Mouse (Mus musculus) kidney, adult 2 months (tissue): ENCODE measurements around the gene Unc5a. TPM values are rescaled to one million over a fixed set of nuclear protein-coding genes. Genes with fewer than 3 reads are reported as not detected.

Experiments used
- DNase-seq: peaks from one replicate; pipeline ENCODE4 v3.0.0; 2021
- H3K27ac ChIP-seq: fragments of 200-500 bp; 2 replicates; pipeline ENCODE4 v1.5.1; 2012; ENCODE audit warnings: low read depth, low read length, control low read depth, inconsistent platforms; ENCODE audit not compliant: insufficient read depth
- H3K27me3 ChIP-seq: fragments of 200-500 bp; replicated peaks from 2 replicates; pipeline ENCODE4 v1.6.1; 2012; ENCODE audit warnings: mild to moderate bottlenecking, moderate library complexity, low read length, inconsistent platforms; ENCODE audit not compliant: control insufficient read depth, insufficient read depth
- H3K36me3 ChIP-seq: fragments of 200-500 bp; 2 replicates; pipeline ENCODE4 v1.6.1; 2012; ENCODE audit warnings: mild to moderate bottlenecking, moderate library complexity, low read length, inconsistent platforms; ENCODE audit not compliant: control insufficient read depth, insufficient read depth
- H3K4me1 ChIP-seq: fragments of 200-500 bp; 2 replicates; pipeline ENCODE4 v1.6.1; 2011; ENCODE audit warnings: low read length; ENCODE audit not compliant: control insufficient read depth, insufficient read depth
- H3K4me3 ChIP-seq: fragments of 200-500 bp; 2 replicates; pipeline ENCODE4 v1.5.1; 2011; ENCODE audit warnings: mild to moderate bottlenecking, low read depth, low read length, control low read depth; ENCODE audit not compliant: insufficient read depth
- CTCF ChIP-seq: fragments of 200-500 bp; conservative IDR thresholded peaks from 2 replicates; pipeline ENCODE4 v1.5.1; 2011; ENCODE audit warnings: low read depth, mild to moderate bottlenecking, control low read depth, low read length, moderate library complexity, mixed read lengths; ENCODE audit not compliant: insufficient read depth, insufficient read length
- POLR2A ChIP-seq: fragments of 200-500 bp; IDR thresholded peaks from one replicate; pipeline ENCODE4 v1.6.1; 2011; ENCODE audit warnings: low read depth, low read length, control low read depth
- WGBS: fragments of 180-500 bp; shearing (Covaris S2); methylation state at CpG from one replicate; pipeline ENCODE4 v1.1.7; 2018; 5-methylcytosine and 5-hydroxymethylcytosine counted together
- polyA plus RNA-seq: library from polyadenylated mRNA; depleted of rRNA; stranded (reverse); fragments of >200 nt; gene quantifications from 2 replicates; pipeline ENCODE4 v1.2.3, GENCODE M21; 2012

The Unc5a gene
- polyA plus RNA-seq, 1 experiment: 3.1 TPM

DNA sequence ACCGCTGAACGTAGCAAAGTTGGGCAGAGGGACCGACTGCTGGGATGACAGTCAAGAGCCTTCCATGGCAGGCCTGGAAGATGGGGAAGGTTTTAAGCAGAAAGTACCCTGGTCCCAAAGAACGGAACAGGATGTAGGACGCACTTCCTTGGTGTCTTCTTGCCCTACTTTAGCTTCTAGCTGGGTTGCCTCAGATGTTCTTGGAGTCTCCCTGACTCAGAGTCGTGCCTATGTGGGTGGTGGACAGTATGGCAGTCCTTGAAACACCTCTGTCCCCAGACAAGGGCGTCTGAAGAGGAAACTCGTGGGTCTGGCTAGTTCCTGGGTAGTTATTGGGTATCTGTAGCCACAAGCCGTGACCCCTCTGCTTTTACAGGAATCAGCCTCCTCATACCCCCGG, 52.9 kb downstream of the Unc5a start:
- H3K4me3 ChIP-seq: no peak overlapping the region
- H3K27ac ChIP-seq: no peak overlapping the region
- H3K27me3 ChIP-seq: no peaks in the 10 kb centered on the region
- no peaks in the 10 kb centered on the region for H3K4me1 ChIP-seq
- TF ChIP-seq CTCF: no peak
- TF ChIP-seq POLR2A: no peak
- no peaks in the 10 kb centered on the region for H3K36me3 ChIP-seq
- no peak for DNase-seq
- 66% methylated on average over 10 of the region's 10 CpGs for WGBS

GRCm38 (mm10) chr13:55004646-55005045, 55.4 kb downstream of the Unc5a start:
- Histone ChIP-seq H3K27me3 (no peaks in the 10 kb centered on the region), H3K4me1 (no peaks in the 10 kb centered on the region), H3K36me3 (no peaks in the 10 kb centered on the region), H3K27ac (no peak overlapping the region), H3K4me3 (no peak overlapping the region)
- no peak for DNase-seq
- 44% methylated on average over 11 of the region's 11 CpGs for WGBS
- no peak for TF ChIP-seq CTCF
- TF ChIP-seq POLR2A: no peak

- Histone ChIP-seq H3K4me3 (no peak overlapping the region), H3K27ac (no peak overlapping the region), H3K27me3 (no peaks in the 10 kb centered on the region), H3K36me3 (no peaks in the 10 kb centered on the region), H3K4me1 (no peaks in the 10 kb centered on the region)
- WGBS: 54% methylated on average over 31 of the region's 31 CpGs
- DNase-seq: no peak
- TF ChIP-seq CTCF: no peak
- no peak for TF ChIP-seq POLR2A
These were observed 56.6 kb downstream of the Unc5a start for GRCm38 (mm10) chr13:55005691-55006414.

DNA sequence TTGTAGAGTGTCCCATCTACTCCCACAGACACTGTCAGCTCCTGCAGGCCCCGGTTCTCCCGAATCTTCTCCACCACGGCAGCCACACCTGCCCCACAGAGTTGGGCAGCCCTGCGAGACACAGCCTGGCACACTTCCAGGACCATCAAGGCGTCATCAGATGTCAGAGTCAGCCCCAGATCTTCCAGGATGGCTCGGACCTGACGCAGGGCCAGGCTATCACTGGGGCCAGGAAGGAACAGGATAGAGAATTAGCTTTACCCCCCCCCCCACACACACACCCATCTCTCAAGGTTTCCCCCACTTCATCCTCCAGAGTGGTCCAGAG, 57.2 kb downstream of the Unc5a start:
- H3K4me1 ChIP-seq: no peaks in the 10 kb centered on the region
- WGBS: 56% methylated on average over 7 of the region's 7 CpGs
- no peak for TF ChIP-seq POLR2A
- no peak for TF ChIP-seq CTCF
- no peak overlapping the region for H3K27ac ChIP-seq
- H3K27me3 ChIP-seq: no peaks in the 10 kb centered on the region
- H3K36me3 ChIP-seq: no peaks in the 10 kb centered on the region
- DNase-seq: no peak
- no peak overlapping the region for H3K4me3 ChIP-seq

DNA sequence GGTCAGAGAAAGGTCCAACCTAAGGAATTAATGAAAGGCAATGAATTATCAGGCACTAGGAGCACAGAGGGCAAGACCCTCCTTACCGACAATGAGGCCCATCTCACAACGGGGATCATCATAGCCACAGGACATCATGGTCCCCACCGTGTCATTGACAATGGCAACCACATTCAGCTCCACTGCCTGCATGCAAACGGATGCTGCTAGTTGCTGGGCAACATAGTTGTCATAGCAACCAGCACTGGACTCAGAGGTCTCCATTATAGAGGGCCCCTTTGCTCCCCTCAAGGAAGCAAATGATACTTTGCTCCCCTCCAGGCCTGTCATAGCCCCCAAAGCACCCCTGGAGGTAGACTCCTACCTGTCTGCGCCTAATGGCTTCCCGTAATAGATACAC, 59.4 kb downstream of the Unc5a start:
- WGBS: 73% methylated on average over 6 of the region's 6 CpGs
- no peak for TF ChIP-seq POLR2A
- no peak for TF ChIP-seq CTCF
- no peak for DNase-seq
- H3K27ac ChIP-seq: no peak overlapping the region
- no peaks in the 10 kb centered on the region for H3K27me3 ChIP-seq
- no peaks in the 10 kb centered on the region for H3K36me3 ChIP-seq
- H3K4me1 ChIP-seq: no peaks in the 10 kb centered on the region
- no peak overlapping the region for H3K4me3 ChIP-seq

DNA sequence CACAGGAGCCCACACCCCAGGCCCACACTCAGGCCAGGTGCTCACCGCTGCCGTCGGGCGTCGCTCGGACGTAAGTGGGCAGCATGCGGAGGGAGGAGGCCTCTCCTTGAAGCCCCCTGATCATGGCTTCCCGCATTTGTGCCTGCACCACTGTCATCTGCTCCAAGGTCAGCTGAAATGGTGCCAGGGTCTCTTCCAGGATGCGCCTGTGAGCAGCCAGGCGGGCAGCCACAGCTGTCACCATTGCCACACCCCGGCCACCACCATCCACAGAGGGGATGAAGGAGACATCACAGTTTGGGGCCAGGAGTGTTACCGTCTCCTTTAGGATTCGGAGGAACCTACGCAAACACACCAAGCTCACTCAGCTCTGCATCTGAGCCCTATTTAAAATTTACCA, 61.9 kb downstream of the Unc5a start:
- WGBS: 87% methylated on average over 15 of the region's 15 CpGs
- no peaks in the 10 kb centered on the region for H3K4me1 ChIP-seq
- no peaks in the 10 kb centered on the region for H3K36me3 ChIP-seq
- TF ChIP-seq POLR2A (no peak), CTCF (no peak)
- no peak overlapping the region for H3K4me3 ChIP-seq
- no peak for DNase-seq
- no peaks in the 10 kb centered on the region for H3K27me3 ChIP-seq
- H3K27ac ChIP-seq: no peak overlapping the region

GRCm38 (mm10) chr13:55011981-55012478, 62.8 kb downstream of the Unc5a start:
- TF ChIP-seq CTCF: peak; percentile 23; the same call in 1 of the 2 replicates
- TF ChIP-seq POLR2A: no peak
- 9% methylated on average over 14 of the region's 14 CpGs for WGBS
- Histone ChIP-seq H3K36me3 (no peaks in the 10 kb centered on the region), H3K27ac (no peak overlapping the region), H3K4me3 (no peak overlapping the region), H3K4me1 (no peaks in the 10 kb centered on the region), H3K27me3 (no peaks in the 10 kb centered on the region)
- DNase-seq: no peak
